Mouse (Mus musculus) E14TG2a.4 (cell line): ENCODE results near the gene Dpp7.

Experiments used
- CTCF ChIP-seq: conservative IDR thresholded peaks from 2 replicates; pipeline ENCODE4 v1.5.1; 2014; ENCODE audit warnings: low read length
- NANOG ChIP-seq: IDR thresholded peaks from 2 replicates; pipeline ENCODE4 v1.6.1; 2014; ENCODE audit warnings: borderline replicate concordance, low read length, mixed read lengths

- TF ChIP-seq CTCF (no peak), NANOG (no peak)
These were observed 3.7 kb upstream of the Dpp7 start for GRCm38 (mm10) chr2:25359848-25360247.
